Mouse (Mus musculus) thymus, postnatal 10 days (tissue): ENCODE data around the gene March10.

Source experiments
- DNase-seq, 2 experiments: peaks; one replicate each; pipeline ENCODE4 v3.0.0; 2021; ENCODE audit warnings: low spot score in 2 of 2

March10 gene

GRCm38 (mm10) chr11:105352954-105353890 is 103.3 kb downstream of the March10 start:
- no peak for DNase-seq

DNA sequence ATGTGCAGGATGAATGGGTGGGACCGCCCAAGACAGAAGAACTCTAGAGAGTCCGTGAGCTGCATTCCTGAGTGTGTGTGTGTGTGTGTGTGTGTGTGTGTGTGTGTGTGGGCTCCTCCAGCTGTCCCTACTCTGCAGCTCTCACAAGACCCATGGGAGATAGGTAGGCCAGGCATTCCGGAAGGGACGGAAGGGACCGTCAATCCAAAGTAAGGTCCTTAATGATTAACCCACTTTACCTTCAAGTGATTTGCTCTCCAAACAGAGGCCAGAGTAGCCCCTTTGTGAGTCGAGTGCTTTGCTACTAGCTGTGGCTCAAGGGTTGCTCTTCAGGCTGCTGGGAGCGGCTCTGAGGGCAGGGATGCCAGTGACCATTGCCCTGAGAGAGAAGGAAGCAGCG is 104.4 kb downstream of the March10 start:
- DNase-seq = no peak

DNA sequence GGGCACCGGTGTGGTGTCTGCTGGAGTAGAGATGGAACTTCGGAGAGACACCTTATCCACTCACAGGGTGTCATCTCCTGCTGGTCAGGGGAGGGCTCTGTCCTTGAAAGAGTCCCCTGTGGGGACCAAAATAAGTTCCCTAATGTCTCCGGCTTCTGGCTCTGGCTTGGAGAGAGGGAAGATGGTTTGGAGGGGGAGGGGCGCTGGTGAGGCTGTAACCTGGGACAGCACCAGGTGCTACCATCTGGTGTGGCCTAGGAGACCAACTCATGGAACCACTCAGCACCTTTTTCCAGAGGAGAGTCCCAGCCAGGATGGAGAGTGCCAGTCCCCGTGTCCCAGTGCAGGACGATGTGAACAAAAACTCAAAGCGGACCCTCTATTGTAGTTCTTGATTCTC is 105.9 kb downstream of the March10 start:
- no peak for DNase-seq

DNA sequence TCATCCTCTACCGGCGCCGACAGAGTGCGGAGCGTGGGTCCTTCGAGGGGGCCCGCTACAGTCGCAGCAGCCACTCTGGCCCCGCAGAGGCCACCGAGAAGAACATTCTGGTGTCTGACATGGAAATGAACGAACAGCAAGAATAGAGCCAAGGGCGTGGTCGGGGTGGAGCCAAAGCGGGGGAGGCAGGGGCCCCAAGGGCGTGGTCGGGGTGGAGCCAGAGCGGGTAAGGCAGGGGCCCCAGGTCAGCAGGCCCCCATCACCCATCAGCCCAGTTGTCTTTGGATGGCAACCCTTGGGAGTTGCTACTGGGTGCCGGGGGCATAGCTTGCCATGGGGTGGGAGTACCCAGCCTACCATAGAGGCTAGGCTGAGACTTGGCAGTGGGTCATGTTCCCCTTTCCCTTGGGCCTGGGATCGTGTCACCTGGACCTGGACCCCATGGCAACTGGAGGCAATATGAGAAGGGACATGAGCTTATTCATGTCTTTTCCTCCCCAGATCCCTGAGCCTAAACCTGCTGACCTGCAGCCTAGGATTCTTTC is 106.7 kb downstream of the March10 start:
- DNase-seq = no peak

GRCm38 (mm10) chr11:105348495-105348982 is 108.0 kb downstream of the March10 start:
- no peak for DNase-seq

DNA sequence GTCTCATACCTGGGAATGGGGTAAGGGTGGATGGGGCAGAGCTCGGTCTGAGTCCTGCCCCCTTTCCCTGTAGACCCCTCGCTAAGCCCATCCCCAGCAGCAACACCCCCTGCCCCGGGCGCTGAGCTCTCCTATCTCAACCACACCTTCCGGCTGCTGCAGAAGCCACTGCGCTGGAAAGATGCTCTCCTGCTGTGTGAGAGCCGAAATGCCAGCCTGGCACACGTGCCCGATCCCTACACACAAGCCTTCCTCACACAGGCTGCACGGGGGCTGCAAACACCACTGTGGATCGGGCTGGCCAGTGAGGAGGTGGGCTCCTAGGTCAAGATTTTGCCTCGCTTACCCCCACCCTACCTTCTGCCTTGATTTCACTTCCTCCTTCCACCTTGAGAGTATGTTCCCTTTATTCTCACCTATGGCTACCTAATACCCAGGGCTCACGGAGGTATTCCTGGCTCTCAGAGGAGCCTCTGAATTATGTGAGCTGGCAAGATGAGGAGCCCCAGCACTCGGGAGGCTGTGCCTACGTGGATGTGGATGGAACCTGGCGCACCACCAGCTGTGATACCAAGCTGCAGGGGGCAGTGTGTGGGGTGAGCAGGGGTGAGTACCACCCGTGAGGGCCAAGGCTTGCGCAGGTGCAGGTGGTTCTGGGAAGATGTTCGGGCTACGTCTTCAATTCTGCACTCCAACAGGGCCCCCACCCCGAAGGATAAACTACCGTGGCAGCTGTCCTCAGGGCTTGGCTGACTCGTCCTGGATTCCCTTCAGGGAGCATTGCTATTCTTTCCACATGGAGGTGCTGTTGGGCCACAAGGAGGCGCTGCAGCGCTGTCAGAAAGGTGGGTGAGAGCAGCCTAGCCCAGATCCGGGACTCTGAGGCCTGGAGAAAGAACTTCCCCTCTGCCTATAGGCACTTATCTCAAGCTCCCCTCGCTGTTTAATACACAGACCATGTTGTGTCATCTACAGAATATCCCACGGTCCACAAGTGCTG is 109.1 kb downstream of the March10 start:
- DNase-seq = peak; percentile 42 to 80

GRCm38 (mm10) chr11:105345284-105345683 is 111.3 kb downstream of the March10 start:
- peak in 1 of 2 experiments; percentile 24 for DNase-seq

- DNase-seq = no peak
Measured at GRCm38 (mm10) chr11:105338596-105339390, 117.7 kb downstream of the March10 start.

- no peak for DNase-seq
Measured at GRCm38 (mm10) chr11:105333867-105334670, 122.5 kb downstream of the March10 start.

DNA sequence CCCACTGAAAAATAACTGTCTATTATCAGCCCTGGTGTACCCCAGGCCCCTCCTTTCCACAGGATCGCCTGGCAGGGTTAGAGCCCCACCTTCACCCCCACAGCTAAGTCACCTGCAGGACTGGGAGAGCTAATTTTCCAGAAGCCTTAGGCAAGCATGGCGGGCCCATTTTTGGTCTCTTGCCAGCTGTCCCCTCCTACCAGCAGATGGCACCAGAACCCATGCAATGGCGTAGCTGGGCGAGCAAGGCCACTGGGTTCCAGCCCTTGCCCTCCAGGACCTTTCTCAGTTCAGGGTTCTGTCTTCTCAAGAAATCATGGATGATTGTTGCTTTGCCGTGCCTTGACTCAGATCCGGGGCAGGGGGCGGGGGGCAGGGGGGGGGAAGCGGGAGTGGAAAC is 124.1 kb downstream of the March10 start:
- peak in 1 of 2 experiments; percentile 33 for DNase-seq

GRCm38 (mm10) chr11:105331732-105332131 is 124.8 kb downstream of the March10 start:
- no peak for DNase-seq

- DNase-seq = no peak
Measured at GRCm38 (mm10) chr11:105331129-105331528, 125.4 kb downstream of the March10 start.

- no peak for DNase-seq
Measured at GRCm38 (mm10) chr11:105329962-105330361, 126.6 kb downstream of the March10 start.

GRCm38 (mm10) chr11:105327101-105327500 is 129.4 kb downstream of the March10 start:
- no peak for DNase-seq

DNA sequence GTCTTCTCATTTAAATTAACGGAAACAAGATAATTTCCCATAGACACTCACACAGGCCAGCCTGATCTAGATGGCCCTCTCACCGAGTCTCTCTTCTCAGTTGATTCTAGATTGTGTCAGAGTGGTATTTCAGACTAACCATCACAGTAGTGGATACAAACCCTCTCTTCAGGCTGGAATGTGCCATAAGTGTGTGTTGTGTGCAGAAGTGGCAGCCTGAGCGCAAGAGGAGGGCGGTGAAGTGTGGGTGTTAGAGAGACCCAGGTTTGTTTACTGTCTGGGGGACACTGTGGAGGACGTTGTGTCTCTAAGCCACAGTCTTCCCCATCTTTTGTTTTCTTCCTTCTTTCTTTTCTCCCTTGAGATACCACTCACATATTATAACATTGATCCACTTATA is 133.0 kb downstream of the March10 start:
- DNase-seq = no peak

DNA sequence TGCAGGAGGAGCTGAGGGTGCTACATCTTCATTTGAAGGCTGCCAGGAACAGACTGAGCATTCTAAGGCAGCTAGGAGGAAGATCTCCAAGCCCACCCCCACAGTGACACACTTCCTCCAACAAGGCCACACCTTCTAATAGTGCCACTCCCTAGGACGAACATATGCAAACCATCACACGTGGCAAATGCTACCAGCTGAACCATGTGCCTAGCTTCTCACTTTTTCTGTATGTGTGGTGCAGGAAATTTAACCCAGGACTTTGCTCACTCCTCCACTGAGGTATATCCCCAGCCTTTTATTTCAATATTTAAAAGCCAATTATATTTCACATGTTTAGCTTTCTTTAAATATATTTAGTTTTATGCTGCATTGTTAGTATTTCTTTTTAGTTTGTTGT is 135.4 kb downstream of the March10 start:
- no peak for DNase-seq

- DNase-seq = no peak
Measured at GRCm38 (mm10) chr11:105317769-105318168, 138.8 kb downstream of the March10 start.

GRCm38 (mm10) chr11:105316121-105316520 is 140.4 kb downstream of the March10 start:
- no peak for DNase-seq

- no peak for DNase-seq
Measured at GRCm38 (mm10) chr11:105315296-105315695, 141.2 kb downstream of the March10 start.

DNA sequence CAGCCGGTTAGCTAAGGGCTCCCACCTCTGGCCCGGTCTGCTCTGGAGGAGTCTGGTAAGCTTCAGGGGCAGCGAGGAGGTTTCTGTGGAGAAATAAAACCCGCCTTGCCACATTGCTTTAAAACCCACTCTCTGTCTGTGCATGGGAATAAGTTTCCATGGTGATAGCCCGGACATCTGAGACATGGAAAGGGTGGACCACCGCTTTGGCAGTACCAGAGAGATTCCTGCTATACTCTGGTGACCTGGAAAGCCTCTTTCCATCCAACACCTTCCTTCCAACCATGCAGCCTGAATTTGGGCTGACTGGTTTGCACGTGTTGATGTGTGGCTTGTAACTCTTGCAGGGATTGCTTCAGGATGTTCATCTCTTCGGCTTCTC is 142.9 kb downstream of the March10 start:
- no peak for DNase-seq
